Mouse (Mus musculus): ENCODE data around the gene Aldh16a1.

DNA sequence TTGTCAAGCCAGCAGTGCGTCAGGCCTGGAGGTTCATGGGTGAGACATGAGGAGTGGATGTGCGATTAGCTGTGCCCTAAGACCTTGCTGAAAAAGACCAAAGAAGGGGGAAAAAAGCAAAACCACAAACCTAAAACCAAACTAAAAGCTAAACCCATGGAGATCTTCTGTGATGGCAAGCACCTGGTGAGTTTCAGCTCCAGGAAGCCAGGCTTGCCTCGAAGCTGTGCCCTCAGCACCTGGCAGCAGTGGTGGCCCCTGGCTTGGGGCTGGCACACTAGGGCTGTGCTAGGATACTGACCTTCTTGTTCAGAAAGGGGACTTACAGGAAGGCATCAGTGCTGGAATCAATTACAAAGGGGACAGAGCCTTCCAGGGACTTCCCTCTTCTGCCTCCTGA is 13.1 kb downstream of the Aldh16a1 start:
- no peak for TF ChIP-seq POLR2A (IDR thresholded peaks at IDR 0.05; ENCODE audit: extremely low read depth, insufficient read depth, low read length)
- TF ChIP-seq CTCF (IDR thresholded peaks at IDR 0.05; ENCODE audit: low read depth, low read length) = no peak
